Mouse (Mus musculus): ENCODE data around the gene Gm20388.
A peak's percentile ranks its signal among the peaks of the same experiment; 100 is the strongest.

Gm20388 gene

GRCm38 (mm10) chr8:122006688-122007484, 2096.2 kb downstream of the Gm20388 start:
- DNase-seq: no peak

GRCm38 (mm10) chr8:122008395-122008794, 2097.8 kb downstream of the Gm20388 start:
- DNase-seq: no peak

GRCm38 (mm10) chr8:122010638-122011037, 2100.0 kb downstream of the Gm20388 start:
- no peak for DNase-seq

- DNase-seq: no peak
These were observed 2100.5 kb downstream of the Gm20388 start for GRCm38 (mm10) chr8:122011066-122011588.

- DNase-seq: no peak
These were observed 2104.0 kb downstream of the Gm20388 start for GRCm38 (mm10) chr8:122014606-122015005.

GRCm38 (mm10) chr8:122018046-122018831, 2107.6 kb downstream of the Gm20388 start:
- DNase-seq: peak; percentile 65

GRCm38 (mm10) chr8:122019162-122019561, 2108.5 kb downstream of the Gm20388 start:
- DNase-seq: no peak

- DNase-seq: no peak
These were observed 2109.6 kb downstream of the Gm20388 start for GRCm38 (mm10) chr8:122020050-122020771.

- DNase-seq: peak; percentile 69
These were observed 2111.1 kb downstream of the Gm20388 start for GRCm38 (mm10) chr8:122021725-122022124.

GRCm38 (mm10) chr8:122022274-122022673, 2111.6 kb downstream of the Gm20388 start:
- DNase-seq: peak; percentile 32

GRCm38 (mm10) chr8:122022705-122023104, 2112.1 kb downstream of the Gm20388 start:
- no peak for DNase-seq

GRCm38 (mm10) chr8:122025546-122025945, 2114.9 kb downstream of the Gm20388 start:
- DNase-seq: no peak

GRCm38 (mm10) chr8:122028116-122028515, 2117.5 kb downstream of the Gm20388 start:
- no peak for DNase-seq

GRCm38 (mm10) chr8:122030965-122031364, 2120.3 kb downstream of the Gm20388 start:
- no peak for DNase-seq

- DNase-seq: no peak
These were observed 2122.1 kb downstream of the Gm20388 start for GRCm38 (mm10) chr8:122032741-122033140.

- peak; percentile 21 for DNase-seq
These were observed 2124.9 kb downstream of the Gm20388 start for GRCm38 (mm10) chr8:122035543-122035942.

- no peak for DNase-seq
These were observed 2125.7 kb downstream of the Gm20388 start for GRCm38 (mm10) chr8:122036325-122036724.

GRCm38 (mm10) chr8:122037279-122037678, 2126.6 kb downstream of the Gm20388 start:
- peak; percentile 19 for DNase-seq

- no peak for DNase-seq
These were observed 2127.4 kb downstream of the Gm20388 start for GRCm38 (mm10) chr8:122038076-122038475.

- DNase-seq: no peak
These were observed 2128.8 kb downstream of the Gm20388 start for GRCm38 (mm10) chr8:122039452-122039851.

GRCm38 (mm10) chr8:122047206-122047870, 2136.7 kb downstream of the Gm20388 start:
- DNase-seq: no peak

GRCm38 (mm10) chr8:122049266-122049665, 2138.6 kb downstream of the Gm20388 start:
- no peak for DNase-seq
